Mouse (Mus musculus) bone marrow macrophage, adult 2 months (primary cell): ENCODE measurements around the gene Foxb1.

ENCODE experiments used
- CTCF ChIP-seq: IDR thresholded peaks from 2 replicates; pipeline ENCODE4 v1.5.1; 2012; ENCODE audit warnings: low read depth, mild to moderate bottlenecking, low read length, moderate library complexity
- POLR2A ChIP-seq: IDR thresholded peaks from 2 replicates; pipeline ENCODE4 v1.6.1; 2012; ENCODE audit warnings: mild to moderate bottlenecking, low read depth, low read length, borderline replicate concordance

DNA sequence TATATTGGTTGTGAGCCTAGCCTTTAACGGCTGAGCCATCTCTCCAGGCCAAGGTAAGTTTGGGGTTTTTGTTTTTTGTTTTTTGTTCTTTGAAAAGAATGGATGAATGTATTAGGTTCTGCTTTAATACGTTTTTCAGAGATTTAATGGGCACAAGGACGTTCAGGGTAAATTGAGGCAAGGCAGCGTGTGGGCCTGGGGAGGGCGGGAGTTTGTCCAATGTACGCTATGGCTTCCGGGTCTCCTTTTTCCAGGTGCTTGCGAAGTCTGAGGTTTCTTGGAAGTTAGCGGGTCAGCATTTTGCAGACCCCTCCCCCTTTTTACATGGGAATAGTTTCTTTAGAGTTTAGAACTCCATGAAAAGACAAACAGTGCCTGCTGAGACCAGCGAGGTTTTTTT is 829 bp upstream of the Foxb1 start:
- TF ChIP-seq CTCF = no peak
- no peak for TF ChIP-seq POLR2A
